Mouse (Mus musculus) MEL (cell line): Measurements from ENCODE around the gene Gm20481. TPM values are rescaled to one million over a fixed set of nuclear protein-coding genes. Genes with fewer than 3 reads are reported as not detected.

Source experiments
- DNase-seq: peaks from one replicate; pipeline ENCODE4 v3.0.0; 2011; ENCODE audit warnings: low read depth, low spot score
- H3K27ac ChIP-seq: 2 replicates; pipeline ENCODE4 v1.5.1; 2012; ENCODE audit warnings: low read depth, mild to moderate bottlenecking, control low read depth, low read length, moderate library complexity; ENCODE audit not compliant: control insufficient read depth
- H3K27me3 ChIP-seq, 2 experiments: fragments of 150-350 bp in 1 of 2; sonication (generic) in 1 of 2; 2 replicates each; pipeline ENCODE4 v1.6.1; 2012; ENCODE audit warnings: low read length in 2 of 2, mild to moderate bottlenecking in 2 of 2, improper control_type of control experiment in 1 of 2, moderate library complexity in 1 of 2; ENCODE audit not compliant: insufficient read depth in 2 of 2, control insufficient read depth in 1 of 2
- H3K36me3 ChIP-seq, 2 experiments: 2 replicates each; pipeline ENCODE4 v1.6.1; 2012 to 2014; ENCODE audit warnings: low read length in 2 of 2, improper control_type of control experiment in 1 of 2, inconsistent platforms in 1 of 2, mild to moderate bottlenecking in 1 of 2; ENCODE audit not compliant: insufficient read depth in 2 of 2, control insufficient read depth in 1 of 2
- H3K4me1 ChIP-seq, 2 experiments: fragments of 150-350 bp in 1 of 2; sonication (generic) in 1 of 2; 2 replicates each; pipeline ENCODE4 v1.6.1; 2012; ENCODE audit warnings: low read length in 2 of 2, improper control_type of control experiment in 1 of 2, mild to moderate bottlenecking in 1 of 2; ENCODE audit not compliant: insufficient read depth in 2 of 2, control insufficient read depth in 1 of 2
- H3K4me3 ChIP-seq, 2 experiments: fragments of 150-350 bp in 1 of 2; sonication (generic) in 1 of 2; 2 replicates each; pipeline ENCODE4 v1.5.1; 2012; ENCODE audit warnings: low read depth in 2 of 2, low read length in 2 of 2, mild to moderate bottlenecking in 2 of 2, moderate library complexity in 2 of 2, control low read depth in 1 of 2, improper control_type of control experiment in 1 of 2; ENCODE audit not compliant: control insufficient read depth in 1 of 2, insufficient read depth in 1 of 2
- H3K79me2 ChIP-seq: 2 replicates; pipeline ENCODE4 v1.6.1; 2012; ENCODE audit warnings: mild to moderate bottlenecking, low read length, moderate library complexity; ENCODE audit not compliant: control insufficient read depth, poor library complexity, insufficient read depth
- H3K9ac ChIP-seq: 2 replicates; pipeline ENCODE4 v1.6.1; 2012; ENCODE audit warnings: low read depth, mild to moderate bottlenecking, control low read depth, low read length, moderate library complexity; ENCODE audit not compliant: control insufficient read depth, poor library complexity, severe bottlenecking
- H3K9me3 ChIP-seq: fragments of 150-350 bp; sonication (generic); replicated peaks from 2 replicates; pipeline ENCODE4 v1.6.1; 2012; ENCODE audit warnings: mild to moderate bottlenecking, low read length, improper control_type of control experiment, moderate library complexity; ENCODE audit not compliant: insufficient read depth
- E2F4 ChIP-seq: IDR thresholded peaks from 2 replicates; pipeline ENCODE4 v1.6.1; 2011; ENCODE audit warnings: low read depth, low read length, improper control_type of control experiment, borderline replicate concordance
- EP300 ChIP-seq, 2 experiments: IDR thresholded peaks; 2 replicates each; pipeline ENCODE4 v1.6.1; 2011; ENCODE audit warnings: improper control_type of control experiment in 2 of 2, low read length in 2 of 2, low read depth in 1 of 2, mild to moderate bottlenecking in 1 of 2
- HCFC1 ChIP-seq: IDR thresholded peaks from 2 replicates; pipeline ENCODE4 v1.6.1; 2012; ENCODE audit warnings: low read depth, mild to moderate bottlenecking, inconsistent platforms, low read length, improper control_type of control experiment, moderate library complexity
- KAT2A ChIP-seq: conservative IDR thresholded peaks from 2 replicates; pipeline ENCODE4 v1.6.1; 2012; ENCODE audit warnings: low read depth, low read length, improper control_type of control experiment, inconsistent platforms
- MAX ChIP-seq: IDR thresholded peaks from 2 replicates; pipeline ENCODE4 v1.6.1; 2011; ENCODE audit warnings: low read length, improper control_type of control experiment
- MXI1 ChIP-seq: IDR thresholded peaks from 2 replicates; pipeline ENCODE4 v1.6.1; 2011; ENCODE audit warnings: mild to moderate bottlenecking, low read depth, low read length, improper control_type of control experiment
- MYC ChIP-seq: IDR thresholded peaks from 2 replicates; pipeline ENCODE4 v1.6.1; 2011; ENCODE audit warnings: low read depth, mild to moderate bottlenecking, low read length, improper control_type of control experiment, moderate library complexity
- POLR2A ChIP-seq, 2 experiments: IDR thresholded peaks; 2 replicates each; pipeline ENCODE4 v1.6.1; 2011 to 2012; ENCODE audit warnings: low read length in 2 of 2, mild to moderate bottlenecking in 2 of 2, control low read depth in 1 of 2, improper control_type of control experiment in 1 of 2, low read depth in 1 of 2, moderate library complexity in 1 of 2; ENCODE audit not compliant: control insufficient read depth in 1 of 2, insufficient read depth in 1 of 2, poor library complexity in 1 of 2
- POLR2AphosphoS2 ChIP-seq: IDR thresholded peaks from 2 replicates; pipeline ENCODE4 v1.6.1; 2011; ENCODE audit warnings: low read length, improper control_type of control experiment
- RAD21 ChIP-seq: IDR thresholded peaks from 2 replicates; pipeline ENCODE4 v1.6.1; 2011; ENCODE audit warnings: mild to moderate bottlenecking, low read depth, low read length, improper control_type of control experiment
- SIN3A ChIP-seq: IDR thresholded peaks from 2 replicates; pipeline ENCODE4 v1.6.1; 2012; ENCODE audit warnings: low read length, improper control_type of control experiment, inconsistent platforms
- SMC3 ChIP-seq: IDR thresholded peaks from 2 replicates; pipeline ENCODE4 v1.6.1; 2011; ENCODE audit warnings: low read depth, low read length, improper control_type of control experiment
- TBP ChIP-seq: IDR thresholded peaks from 2 replicates; pipeline ENCODE4 v1.8.0; 2011; ENCODE audit warnings: low read depth, low read length, improper control_type of control experiment
- USF2 ChIP-seq, 2 experiments: IDR thresholded peaks; 2 replicates each; pipeline ENCODE4 v1.6.1; 2011 to 2012; ENCODE audit warnings: improper control_type of control experiment in 2 of 2, low read length in 2 of 2, borderline replicate concordance in 1 of 2, inconsistent platforms in 1 of 2, low read depth in 1 of 2, mild to moderate bottlenecking in 1 of 2; ENCODE audit not compliant: insufficient read depth in 1 of 2
- ZKSCAN1 ChIP-seq: IDR thresholded peaks from 2 replicates; pipeline ENCODE4 v1.6.1; 2012; ENCODE audit warnings: low read depth, mild to moderate bottlenecking, inconsistent platforms, low read length, improper control_type of control experiment, moderate library complexity
- ZMIZ1 ChIP-seq: IDR thresholded peaks from 2 replicates; pipeline ENCODE4 v1.6.1; 2012; ENCODE audit warnings: low read depth, mild to moderate bottlenecking, inconsistent platforms, low read length, improper control_type of control experiment, moderate library complexity
- polyA plus RNA-seq, 2 experiments: library from polyadenylated mRNA; stranded (reverse) in 1 of 2; unstranded in 1 of 2; fragments of >175 nt in 1 of 2; fragments of >200 nt in 1 of 2; gene quantifications; 2 replicates each; pipeline versions ENCODE4 v1.2.1 to v1.2.4; 2012; ENCODE audit warnings: low replicate concordance in 2 of 2, low read depth in 1 of 2; ENCODE audit not compliant: insufficient read length in 2 of 2, insufficient read depth in 1 of 2, missing spikeins in 1 of 2
- total RNA-seq: library from RNA; depleted of rRNA; stranded (reverse); fragments of 300-350 nt; gene quantifications from 2 replicates; pipeline ENCODE4 v1.2.3, GENCODE M21; 2012

Gene Gm20481
- total and polyA plus RNA-seq, 3 experiments: not detected

GRCm38 (mm10) chr17:34978239-34978638 lies 8.5 kb downstream of the Gm20481 start:
- DNase-seq: no peak
- H3K4me1 ChIP-seq: no peaks in the 10 kb centered on the region

GRCm38 (mm10) chr17:34979631-34980030 lies 9.9 kb downstream of the Gm20481 start:
- Histone ChIP-seq H3K36me3 (peaks cover 0 to 6% of the 10 kb centered on the region in 2 experiments; a peak in 2 of 4 replicates), H3K79me2 (peaks cover 30% of the 10 kb centered on the region), H3K27me3 (no peaks in the 10 kb centered on the region), H3K4me1 (no peaks in the 10 kb centered on the region; a peak in 1 of 4 replicates), H3K4me3 (no peak overlapping the region), H3K9ac (no peak overlapping the region), H3K27ac (no peak overlapping the region), H3K9me3 (no peaks in the 10 kb centered on the region)
- no peak for DNase-seq
- TF ChIP-seq SMC3 (no peak), POLR2A (IDR thresholded peaks at IDR 0.05; ENCODE audit: control insufficient read depth in 1 of 2, insufficient read depth in 1 of 2, low read depth in 1 of 2, low read length in 2 of 2, poor library complexity in 1 of 2) (no peak), RAD21 (no peak), MXI1 (no peak), HCFC1 (no peak), POLR2AphosphoS2 (no peak), MAX (no peak)

More at GRCm38 (mm10) chr17:34978239-34978638, 8.5 kb downstream of the Gm20481 start:
- H3K27me3 ChIP-seq: no peaks in the 10 kb centered on the region
- peaks cover 20% of the 10 kb centered on the region for H3K79me2 ChIP-seq
- H3K9ac ChIP-seq: no peak overlapping the region
- peaks cover 0 to 6% of the 10 kb centered on the region in 2 experiments; a peak in 2 of 4 replicates for H3K36me3 ChIP-seq
- H3K4me3 ChIP-seq: no peak overlapping the region
- TF ChIP-seq ZKSCAN1: no peak
- no peak for TF ChIP-seq TBP
- TF ChIP-seq KAT2A: no peak
- TF ChIP-seq ZMIZ1: no peak
- TF ChIP-seq MAX: no peak
- no peak for TF ChIP-seq SIN3A
- no peak for TF ChIP-seq USF2 (IDR thresholded peaks at IDR 0.05; ENCODE audit: borderline replicate concordance in 1 of 2, insufficient read depth in 1 of 2, low read depth in 1 of 2, low read length in 2 of 2)
- TF ChIP-seq EP300 (IDR thresholded peaks at IDR 0.05; ENCODE audit: low read depth in 1 of 2, low read length in 2 of 2): no peak
- TF ChIP-seq MYC: no peak
- TF ChIP-seq HCFC1: no peak
- no peak for TF ChIP-seq E2F4
- no peak for TF ChIP-seq POLR2AphosphoS2
- TF ChIP-seq, all 39 proteins: peak for 0
- Histone ChIP-seq H3K27ac (no peak overlapping the region), H3K9me3 (no peaks in the 10 kb centered on the region)
